Mouse (Mus musculus) megakaryocyte, embryonic 14.5 days (primary cell): ENCODE measurements around the gene Polg2.

Experiments used
- FLI1 ChIP-seq: IDR thresholded peaks from 2 replicates; pipeline ENCODE4 v1.6.1; 2012; ENCODE audit warnings: low read length, inconsistent platforms, mixed read lengths
- GATA1 ChIP-seq: IDR thresholded peaks from 3 replicates; pipeline ENCODE4 v1.6.1; 2012; ENCODE audit warnings: mixed read lengths, low read length, inconsistent platforms, borderline replicate concordance

GRCm38 (mm10) chr11:106782841-106783764, 3.8 kb upstream of the Polg2 start:
- no peak for TF ChIP-seq GATA1
- TF ChIP-seq FLI1: no peak
